In genomic region chr8:123981674-123982073, GRCm38 (mm10) we compare ENCODE assay signal across 8 mouse cellular contexts. TPM values are rescaled to one million over a fixed set of nuclear protein-coding genes. Genes with fewer than 3 reads are reported as not detected.
DNase-seq lines count a peak whose midpoint lies in the region; ATAC-seq lines count a peak whose summit lies in the region.

No protein-coding gene starts in this region.

- peaks cover 17% of the 10 kb centered on the region for H3K4me1 ChIP-seq in embryonic facial prominence, embryonic 15.5 days
- H3K4me1 ChIP-seq in intestine, embryonic 14.5 days (replicated peaks; ENCODE audit: control insufficient read depth, insufficient read depth, low read length): peaks cover 27% of the 10 kb centered on the region
- H3K4me1 ChIP-seq in liver, embryonic 13.5 days (replicated peaks): peaks cover 80% of the 10 kb centered on the region
- H3K4me1 ChIP-seq in stomach, embryonic 16.5 days (ENCODE audit: control insufficient read depth, insufficient read depth, low read length): peaks cover 26% of the 10 kb centered on the region

- H3K4me3 ChIP-seq in embryonic facial prominence, embryonic 15.5 days (replicated peaks): peak overlapping the region; percentile 76
- H3K4me3 ChIP-seq in intestine, embryonic 14.5 days (ENCODE audit: low read depth, low read length): peak overlapping the region; percentile 82
- H3K4me3 ChIP-seq in liver, embryonic 13.5 days (replicated peaks): peak overlapping the region; percentile 94
- peak overlapping the region; percentile 94 for H3K4me3 ChIP-seq in stomach, embryonic 16.5 days (replicated peaks; ENCODE audit: low read length)

- 32% methylated on average over 4 of the region's 4 CpGs for WGBS in embryonic facial prominence, embryonic 15.5 days
- WGBS in intestine, embryonic 14.5 days: 49% methylated on average over 4 of the region's 4 CpGs
- WGBS in liver, embryonic 13.5 days (ENCODE audit: insufficient replicate concordance): 23% methylated on average over 4 of the region's 4 CpGs
- WGBS in stomach, embryonic 16.5 days: 35% methylated on average over 4 of the region's 4 CpGs

- peak; percentile 9 to 35 for DNase-seq in left cerebral cortex, adult 8-10 months (ENCODE audit: low spot score in 2 of 2)
- DNase-seq in left cerebral cortex, adult 11 months (ENCODE audit: low spot score): no peak
- no peak for DNase-seq in intestine, embryonic 14.5 days (ENCODE audit: low spot score)
- no peak for DNase-seq in liver, embryonic 13.5 days
- DNase-seq in embryo, embryonic 11 days: no peak
- no peak for DNase-seq in gastrocnemius, adult 18-20 months (ENCODE audit: low spot score)

- no peaks in the 10 kb centered on the region for H3K9me3 ChIP-seq in embryonic facial prominence, embryonic 15.5 days (replicated peaks)
- H3K9me3 ChIP-seq in intestine, embryonic 14.5 days (ENCODE audit: control insufficient read depth, low read length): no peaks in the 10 kb centered on the region
- no peaks in the 10 kb centered on the region for H3K9me3 ChIP-seq in liver, embryonic 13.5 days (replicated peaks)
- H3K9me3 ChIP-seq in stomach, embryonic 16.5 days (replicated peaks; ENCODE audit: control insufficient read depth, low read length): no peaks in the 10 kb centered on the region

- H3K4me2 ChIP-seq in embryonic facial prominence, embryonic 15.5 days (replicated peaks): peak overlapping the region; percentile 91
- H3K4me2 ChIP-seq in intestine, embryonic 14.5 days (ENCODE audit: low read length): peak overlapping the region; percentile 84
- H3K4me2 ChIP-seq in liver, embryonic 13.5 days: peak overlapping the region; percentile 79
- peak overlapping the region; percentile 78 for H3K4me2 ChIP-seq in stomach, embryonic 16.5 days (ENCODE audit: low read depth, low read length)

- no peaks in the 10 kb centered on the region for H3K36me3 ChIP-seq in embryonic facial prominence, embryonic 15.5 days
- no peaks in the 10 kb centered on the region for H3K36me3 ChIP-seq in intestine, embryonic 14.5 days (ENCODE audit: control insufficient read depth, insufficient read depth, low read length)
- peaks cover 44% of the 10 kb centered on the region for H3K36me3 ChIP-seq in liver, embryonic 13.5 days
- no peaks in the 10 kb centered on the region for H3K36me3 ChIP-seq in stomach, embryonic 16.5 days (ENCODE audit: control insufficient read depth, insufficient read depth, low read length)

- no peak for ATAC-seq in embryonic facial prominence, embryonic 15.5 days (ENCODE audit: insufficient number of reproducible peaks, low FRiP score, low TSS enrichment, low read depth)
- ATAC-seq in intestine, embryonic 14.5 days (replicated peaks; ENCODE audit: low FRiP score, low TSS enrichment, low read depth): no peak
- no peak for ATAC-seq in liver, embryonic 13.5 days (ENCODE audit: low read depth)
- no peak for ATAC-seq in stomach, embryonic 16.5 days (ENCODE audit: insufficient read depth, low FRiP score)

- H3K27me3 ChIP-seq in embryonic facial prominence, embryonic 15.5 days: no peaks in the 10 kb centered on the region
- no peaks in the 10 kb centered on the region for H3K27me3 ChIP-seq in intestine, embryonic 14.5 days (replicated peaks; ENCODE audit: control insufficient read depth, insufficient read depth, low read length)
- H3K27me3 ChIP-seq in liver, embryonic 13.5 days: no peaks in the 10 kb centered on the region
- H3K27me3 ChIP-seq in stomach, embryonic 16.5 days (ENCODE audit: control insufficient read depth, insufficient read depth, low read length): no peaks in the 10 kb centered on the region

- no peak overlapping the region for H3K27ac ChIP-seq in embryonic facial prominence, embryonic 15.5 days (replicated peaks)
- no peak overlapping the region for H3K27ac ChIP-seq in intestine, embryonic 14.5 days (ENCODE audit: low read depth)
- peak overlapping the region; percentile 100 for H3K27ac ChIP-seq in liver, embryonic 13.5 days
- H3K27ac ChIP-seq in stomach, embryonic 16.5 days (ENCODE audit: low read length): no peak overlapping the region

- no peak overlapping the region for H3K9ac ChIP-seq in embryonic facial prominence, embryonic 15.5 days
- 0 out of 2 replicates have a peak overlapping the region, but pooled peaks have one; percentile 20 for H3K9ac ChIP-seq in intestine, embryonic 14.5 days (ENCODE audit: low read length)
- H3K9ac ChIP-seq in liver, embryonic 13.5 days: peak overlapping the region; percentile 100
- peak overlapping the region; percentile 92 for H3K9ac ChIP-seq in stomach, embryonic 16.5 days (ENCODE audit: low read length)

RNA-seq across cellular contexts. Expression of gene Abcb10, which starts 1.2 kb away (rescaled TPM):
- 10 to 100 TPM; 19.2 to 21.4 (median 20.1) TPM for total RNA-seq in left cerebral cortex, adult 8-10 months (2022)
- polyA plus RNA-seq in embryonic facial prominence, embryonic 15.5 days (2015; fragmentation: Nextera tagmentation; extraction: Ambion mirVana): 14.1 and 14.8 TPM in 2 replicates
- polyA plus RNA-seq in intestine, embryonic 14.5 days (2014; fragmentation: Nextera tagmentation; extraction: Ambion mirVana): 20.5 and 22.2 TPM in 2 replicates
- polyA plus RNA-seq in liver, embryonic 13.5 days (2015; fragmentation: Nextera tagmentation; extraction: Ambion mirVana): 133 and 143 TPM in 2 replicates
- polyA plus RNA-seq in stomach, embryonic 16.5 days (2015; fragmentation: Nextera tagmentation; extraction: Ambion mirVana): 25.0 and 26.0 TPM in 2 replicates
- total RNA-seq in gastrocnemius, adult 18-20 months (2021): 10 to 100 TPM; 16.5 to 17.5 TPM

RNA-seq across cellular contexts. Expression of gene Nup133, which starts 32.6 kb away (rescaled TPM):
- 10 to 100 TPM; 23.7 to 29.5 (median 26.1) TPM for total RNA-seq in left cerebral cortex, adult 8-10 months (2022)
- 27.3 and 29.6 TPM in 2 replicates for polyA plus RNA-seq in embryonic facial prominence, embryonic 15.5 days (2015; fragmentation: Nextera tagmentation; extraction: Ambion mirVana)
- polyA plus RNA-seq in intestine, embryonic 14.5 days (2014; fragmentation: Nextera tagmentation; extraction: Ambion mirVana): 44.3 and 46.6 TPM in 2 replicates
- polyA plus RNA-seq in liver, embryonic 13.5 days (2015; fragmentation: Nextera tagmentation; extraction: Ambion mirVana): 23.4 and 26.9 TPM in 2 replicates
- 28.3 and 29.7 TPM in 2 replicates for polyA plus RNA-seq in stomach, embryonic 16.5 days (2015; fragmentation: Nextera tagmentation; extraction: Ambion mirVana)
- total RNA-seq in gastrocnemius, adult 18-20 months (2021): 10 to 100 TPM in 1 of 2 experiments, 1 to 10 TPM in 1; 9.8 to 10.4 TPM

RNA-seq across cellular contexts. Expression of gene Taf5l, which starts 39.5 kb away (rescaled TPM):
- total RNA-seq in left cerebral cortex, adult 8-10 months (2022): 10 to 100 TPM; 22.1 to 23.0 (median 22.5) TPM
- polyA plus RNA-seq in embryonic facial prominence, embryonic 15.5 days (2015; fragmentation: Nextera tagmentation; extraction: Ambion mirVana): 36.0 and 36.2 TPM in 2 replicates
- polyA plus RNA-seq in intestine, embryonic 14.5 days (2014; fragmentation: Nextera tagmentation; extraction: Ambion mirVana): 52.7 and 53.6 TPM in 2 replicates
- 28.6 and 29.9 TPM in 2 replicates for polyA plus RNA-seq in liver, embryonic 13.5 days (2015; fragmentation: Nextera tagmentation; extraction: Ambion mirVana)
- polyA plus RNA-seq in stomach, embryonic 16.5 days (2015; fragmentation: Nextera tagmentation; extraction: Ambion mirVana): 28.0 and 29.2 TPM in 2 replicates
- 10 to 100 TPM; 11.9 to 13.8 TPM for total RNA-seq in gastrocnemius, adult 18-20 months (2021)

RNA-seq across cellular contexts. Expression of gene Urb2, which starts 39.6 kb away (rescaled TPM):
- 10 to 100 TPM; 11.1 to 12.9 (median 12.1) TPM for total RNA-seq in left cerebral cortex, adult 8-10 months (2022)
- 5.0 and 5.7 TPM in 2 replicates for polyA plus RNA-seq in embryonic facial prominence, embryonic 15.5 days (2015; fragmentation: Nextera tagmentation; extraction: Ambion mirVana)
- polyA plus RNA-seq in intestine, embryonic 14.5 days (2014; fragmentation: Nextera tagmentation; extraction: Ambion mirVana): 9.4 and 9.6 TPM in 2 replicates
- polyA plus RNA-seq in liver, embryonic 13.5 days (2015; fragmentation: Nextera tagmentation; extraction: Ambion mirVana): 2.5 and 4.0 TPM in 2 replicates
- 4.4 and 4.5 TPM in 2 replicates for polyA plus RNA-seq in stomach, embryonic 16.5 days (2015; fragmentation: Nextera tagmentation; extraction: Ambion mirVana)
- total RNA-seq in gastrocnemius, adult 18-20 months (2021): 1 to 10 TPM; 5.3 to 6.3 TPM

Comparison
In these comparisons a context has a peak if more than half of its experiments do, and no peak if none do; other contexts are left out.
1. DNase-seq: peak in left cerebral cortex, adult 8-10 months (2 of 2); none in left cerebral cortex, adult 11 months (single experiment), intestine, embryonic 14.5 days (single experiment), liver, embryonic 13.5 days (single experiment), embryo, embryonic 11 days (single experiment) and gastrocnemius, adult 18-20 months (single experiment).
2. Peak in every context shown above with its lines, with median percentiles within 50 percentile points of each other: H3K4me2 ChIP-seq and H3K4me3 ChIP-seq.